Mouse (Mus musculus): ENCODE results near the gene Elp5.
"Not testable (repeated sequence)": the region's sequence is repeated elsewhere in the genome, so short reads cannot be mapped to it uniquely, and the experiment has no call there.

Gene Elp5

GRCm38 (mm10) chr11:69933066-69933465 is 49.3 kb downstream of the Elp5 start:
- DNase-seq: no peak

GRCm38 (mm10) chr11:69932254-69932653 is 50.1 kb downstream of the Elp5 start:
- no peak for DNase-seq

- DNase-seq: no peak
Observed at GRCm38 (mm10) chr11:69931769-69932168, 50.5 kb downstream of the Elp5 start.

- DNase-seq: peak; percentile 35 to 41
Observed at GRCm38 (mm10) chr11:69930967-69931537, 51.3 kb downstream of the Elp5 start.

GRCm38 (mm10) chr11:69930176-69930575 is 52.1 kb downstream of the Elp5 start:
- not testable (repeated sequence) for DNase-seq

GRCm38 (mm10) chr11:69929712-69930111 is 52.6 kb downstream of the Elp5 start:
- no peak for DNase-seq

- DNase-seq: no peak
Observed at GRCm38 (mm10) chr11:69927501-69927900, 54.8 kb downstream of the Elp5 start.

GRCm38 (mm10) chr11:69922796-69923195 is 59.5 kb downstream of the Elp5 start:
- no peak for DNase-seq

- DNase-seq: no peak
Observed at GRCm38 (mm10) chr11:69922012-69922756, 60.1 kb downstream of the Elp5 start.

GRCm38 (mm10) chr11:69921114-69922011 is 61.0 kb downstream of the Elp5 start, which contains the start of gene Eif5a:
TSS of gene Eif5a (minus strand) at chr11:69921958.
- DNase-seq: peak; percentile 100

- peak; percentile 33 to 62 for DNase-seq
Observed at GRCm38 (mm10) chr11:69920266-69921031, 61.9 kb downstream of the Elp5 start.

- DNase-seq: peak; percentile 88
Observed at GRCm38 (mm10) chr11:69919661-69920265, 62.6 kb downstream of the Elp5 start.

- no peak for DNase-seq
Observed at GRCm38 (mm10) chr11:69919053-69919452, 63.3 kb downstream of the Elp5 start.

Measured in lung, adult 18-20 months (tissue).